Mouse (Mus musculus): ENCODE measurements around the gene Hist2h2be. TPM values are rescaled to one million over a fixed set of nuclear protein-coding genes. Genes with fewer than 3 reads are reported as not detected.
"Not testable (repeated sequence)": the region's sequence is repeated elsewhere in the genome, so short reads cannot be mapped to it uniquely, and the experiment has no call there.

Hist2h2be gene
- total RNA-seq, 2 experiments from 2014 or later = 12.4 to 13.7 TPM

DNA sequence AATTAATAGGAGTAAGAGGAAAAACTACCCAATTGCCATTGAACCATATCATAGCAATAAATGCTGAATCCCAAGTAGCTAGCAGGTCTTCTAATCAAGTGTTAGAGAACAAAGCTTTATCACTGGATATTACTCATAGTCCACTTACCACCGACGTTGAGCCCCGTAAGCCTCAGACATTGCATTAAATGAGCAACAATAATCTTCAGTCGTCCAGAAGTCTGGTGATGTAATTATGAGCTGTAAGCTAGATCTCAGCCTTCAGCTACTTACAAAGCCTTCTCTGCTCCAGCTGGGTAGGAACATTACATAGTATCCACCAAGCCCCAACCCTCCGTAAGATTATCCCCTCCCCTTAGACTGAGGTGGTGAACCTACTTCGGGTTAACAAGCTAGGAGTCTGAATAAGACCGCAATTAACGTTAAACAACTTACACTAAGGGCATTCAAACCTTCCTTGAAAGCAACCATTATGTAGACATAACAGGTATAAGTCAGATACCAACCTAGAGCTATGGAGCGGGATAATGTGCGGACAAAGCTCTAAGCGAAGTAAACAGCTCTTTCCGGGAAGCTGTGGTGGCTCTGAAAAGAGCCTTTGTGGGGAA is 17.1 kb downstream of the Hist2h2be start:
- no peak for DNase-seq (ENCODE audit: low spot score in 2 of 2)

DNA sequence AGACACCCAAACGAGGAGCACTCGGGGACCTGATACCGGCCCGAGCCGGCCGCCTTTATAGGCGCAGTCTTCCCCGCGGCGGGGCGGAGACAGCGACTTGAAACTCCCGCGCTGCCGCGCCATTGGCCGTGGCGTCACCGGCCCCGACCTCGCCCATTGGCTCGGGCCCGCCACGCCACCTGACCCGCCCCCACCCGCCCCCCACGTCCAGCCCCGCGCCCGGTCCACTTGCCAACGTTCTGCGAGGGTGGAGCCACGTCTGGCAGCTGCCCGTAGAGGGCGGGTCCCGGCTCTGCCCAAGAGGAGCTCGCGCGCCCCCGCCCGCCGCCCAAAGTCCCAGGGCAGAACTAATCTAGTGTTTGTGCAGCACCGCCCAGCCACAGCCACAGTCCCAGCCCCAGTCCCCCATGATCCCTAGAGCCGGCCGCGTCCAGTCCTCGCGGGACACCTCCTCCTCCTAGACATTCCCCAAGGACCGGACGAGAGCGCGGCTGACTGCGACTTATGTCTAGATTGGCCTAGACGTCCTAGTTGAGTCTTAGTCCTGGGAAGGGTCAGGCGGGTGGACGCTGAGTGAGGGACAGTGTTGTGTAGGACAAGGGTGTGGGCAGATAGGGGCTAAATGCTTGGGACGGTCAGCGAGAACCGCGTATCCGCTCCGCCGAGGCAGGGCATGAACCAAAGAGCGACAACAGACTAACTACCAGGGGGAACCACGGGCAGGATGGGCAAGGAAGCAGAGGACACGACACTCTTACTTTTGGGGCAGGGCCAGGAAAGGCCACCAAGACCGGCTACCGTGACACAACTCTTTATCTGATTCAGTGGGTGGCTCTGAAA is 18.3 kb downstream of the Hist2h2be start, which contains the start of gene Hist2h3c2:
Gene Hist2h3c2, minus strand, starts transcription at position 174 of the 840 bp plus-strand sequence.
- not testable (repeated sequence) for DNase-seq (ENCODE audit: low spot score in 2 of 2)

DNA sequence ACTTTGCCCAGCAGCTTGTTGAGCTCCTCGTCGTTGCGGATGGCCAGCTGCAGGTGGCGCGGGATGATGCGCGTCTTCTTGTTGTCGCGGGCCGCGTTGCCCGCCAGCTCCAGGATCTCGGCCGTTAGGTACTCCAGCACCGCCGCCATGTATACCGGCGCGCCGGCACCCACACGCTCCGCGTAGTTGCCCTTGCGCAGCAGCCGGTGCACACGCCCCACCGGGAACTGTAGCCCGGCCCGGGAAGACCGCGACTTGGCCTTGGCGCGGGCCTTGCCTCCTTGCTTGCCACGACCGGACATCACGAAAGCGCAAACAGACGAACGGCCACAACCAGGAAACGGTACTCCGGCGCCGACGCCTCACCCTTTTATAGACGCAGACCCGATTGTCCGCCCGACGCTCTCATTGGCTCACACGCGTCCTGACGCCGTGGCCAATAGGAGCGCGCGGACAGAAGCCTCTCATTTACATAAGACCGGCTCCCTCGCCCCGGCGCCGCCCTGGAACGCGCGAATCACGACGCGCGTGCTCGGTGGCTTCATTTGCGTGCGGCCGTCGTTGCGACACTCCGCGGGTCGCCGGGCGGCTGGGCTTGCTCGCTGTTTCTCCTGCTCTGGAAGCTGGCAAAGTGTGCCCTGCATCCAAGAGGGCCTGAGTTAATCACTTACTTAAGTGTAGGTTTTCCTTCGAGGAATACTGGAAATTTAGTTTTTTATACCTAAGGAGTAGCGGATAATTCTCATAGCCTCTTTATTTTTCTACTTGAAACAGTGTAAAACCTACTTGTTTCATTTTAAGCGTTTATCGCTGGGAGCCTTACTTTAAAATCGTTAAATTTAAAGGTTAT is 19.3 kb downstream of the Hist2h2be start, which contains the start of gene Hist2h2aa2:
Gene Hist2h2aa2, minus strand, starts transcription at position 328 of the 850 bp plus-strand sequence.
- DNase-seq (ENCODE audit: low spot score in 2 of 2) = peak; percentile 80 to 90

DNA sequence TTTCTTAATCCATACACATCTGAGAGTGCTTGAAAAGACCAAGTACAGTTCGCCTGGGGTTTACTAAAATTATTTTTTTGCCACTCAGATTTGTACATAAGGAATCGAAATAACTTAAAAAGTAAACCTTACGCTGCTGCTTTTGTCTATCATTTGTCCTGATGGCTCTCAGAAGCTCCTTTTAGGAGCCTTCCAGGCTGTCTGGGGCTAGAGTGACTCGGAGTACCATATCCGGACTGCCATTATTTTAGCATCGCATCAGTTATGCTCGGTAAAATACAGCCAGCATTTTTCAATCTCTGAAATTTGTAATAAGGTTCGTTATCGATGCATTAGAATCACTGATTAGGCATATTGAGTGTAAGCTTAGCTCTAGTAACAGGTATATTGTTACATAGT is 19.9 kb downstream of the Hist2h2be start:
- DNase-seq (ENCODE audit: low spot score in 2 of 2) = no peak

DNA sequence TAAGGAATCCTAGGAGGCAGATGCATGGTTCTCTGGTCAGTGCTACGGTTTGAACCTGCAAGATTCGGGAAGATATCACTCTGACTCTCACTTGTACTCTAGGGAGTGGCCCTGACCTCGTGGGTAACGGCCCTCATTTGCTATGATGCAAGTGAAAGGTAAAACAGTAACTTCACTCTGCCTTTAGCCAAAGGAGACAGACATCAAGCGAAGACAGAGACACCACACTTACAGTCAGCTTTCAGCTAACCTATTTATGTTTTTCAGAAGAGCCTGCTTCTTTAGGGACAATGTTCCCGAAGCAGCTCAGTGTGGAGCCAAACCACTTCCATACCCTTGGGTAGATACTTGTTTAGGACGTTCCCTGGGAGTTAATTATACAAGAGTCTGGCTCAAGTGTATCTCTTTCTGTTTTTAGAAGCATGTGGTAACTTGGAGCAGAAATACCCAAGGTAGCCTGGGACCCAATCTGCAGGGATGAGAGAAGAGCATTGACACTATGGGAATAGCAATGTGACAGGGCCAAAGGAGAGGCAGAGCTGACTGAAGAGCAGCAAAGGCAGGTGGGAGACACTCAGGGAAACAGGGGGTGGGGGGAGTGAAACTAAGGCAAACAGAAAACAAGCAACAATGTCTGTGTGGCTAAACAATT is 23.1 kb downstream of the Hist2h2be start:
- no peak for DNase-seq (ENCODE audit: low spot score in 2 of 2)

DNA sequence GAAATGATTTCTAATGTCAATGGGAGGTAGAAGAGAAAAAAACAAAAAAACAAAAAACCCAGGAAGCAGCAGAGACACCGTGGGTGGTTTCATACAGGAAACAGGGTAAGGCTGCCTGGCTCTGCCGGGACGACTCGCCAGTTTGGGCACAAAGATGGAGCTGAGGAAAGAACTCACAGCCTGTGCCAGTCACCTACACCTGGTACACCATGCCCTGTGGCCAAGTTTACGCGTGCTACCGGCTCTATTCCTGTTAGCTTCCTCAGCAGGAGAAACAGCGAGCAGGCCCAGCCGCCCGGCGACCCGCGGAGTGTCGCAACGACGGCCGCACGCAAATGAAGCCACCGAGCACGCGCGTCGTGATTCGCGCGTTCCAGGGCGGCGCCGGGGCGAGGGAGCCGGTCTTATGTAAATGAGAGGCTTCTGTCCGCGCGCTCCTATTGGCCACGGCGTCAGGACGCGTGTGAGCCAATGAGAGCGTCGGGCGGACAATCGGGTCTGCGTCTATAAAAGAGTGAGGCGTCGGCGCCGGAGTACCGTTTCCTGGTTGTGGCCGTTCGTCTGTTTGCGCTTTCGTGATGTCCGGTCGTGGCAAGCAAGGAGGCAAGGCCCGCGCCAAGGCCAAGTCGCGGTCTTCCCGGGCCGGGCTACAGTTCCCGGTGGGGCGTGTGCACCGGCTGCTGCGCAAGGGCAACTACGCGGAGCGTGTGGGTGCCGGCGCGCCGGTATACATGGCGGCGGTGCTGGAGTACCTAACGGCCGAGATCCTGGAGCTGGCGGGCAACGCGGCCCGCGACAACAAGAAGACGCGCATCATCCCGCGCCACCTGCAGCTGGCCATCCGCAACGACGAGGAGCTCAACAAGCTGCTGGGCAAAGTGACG is 24.3 kb downstream of the Hist2h2be start, which contains the start of gene Hist2h2aa1:
Gene Hist2h2aa1, plus strand, starts transcription at position 495 of the 884 bp plus-strand sequence.
- DNase-seq (ENCODE audit: low spot score in 2 of 2) = peak; percentile 53 to 67

DNA sequence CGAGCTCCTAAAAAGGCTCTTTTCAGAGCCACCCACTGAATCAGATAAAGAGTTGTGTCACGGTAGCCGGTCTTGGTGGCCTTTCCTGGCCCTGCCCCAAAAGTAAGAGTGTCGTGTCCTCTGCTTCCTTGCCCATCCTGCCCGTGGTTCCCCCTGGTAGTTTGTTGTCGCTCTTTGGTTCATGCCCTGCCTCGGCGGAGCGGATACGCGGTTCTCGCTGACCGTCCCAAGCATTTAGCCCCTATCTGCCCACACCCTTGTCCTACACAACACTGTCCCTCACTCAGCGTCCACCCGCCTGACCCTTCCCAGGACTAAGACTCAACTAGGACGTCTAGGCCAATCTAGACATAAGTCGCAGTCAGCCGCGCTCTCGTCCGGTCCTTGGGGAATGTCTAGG is 25.1 kb downstream of the Hist2h2be start:
- not testable (repeated sequence) for DNase-seq (ENCODE audit: low spot score in 2 of 2)

DNA sequence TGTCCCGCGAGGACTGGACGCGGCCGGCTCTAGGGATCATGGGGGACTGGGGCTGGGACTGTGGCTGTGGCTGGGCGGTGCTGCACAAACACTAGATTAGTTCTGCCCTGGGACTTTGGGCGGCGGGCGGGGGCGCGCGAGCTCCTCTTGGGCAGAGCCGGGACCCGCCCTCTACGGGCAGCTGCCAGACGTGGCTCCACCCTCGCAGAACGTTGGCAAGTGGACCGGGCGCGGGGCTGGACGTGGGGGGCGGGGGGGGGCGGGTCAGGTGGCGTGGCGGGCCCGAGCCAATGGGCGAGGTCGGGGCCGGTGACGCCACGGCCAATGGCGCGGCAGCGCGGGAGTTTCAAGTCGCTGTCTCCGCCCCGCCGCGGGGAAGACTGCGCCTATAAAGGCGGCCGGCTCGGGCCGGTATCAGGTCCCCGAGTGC is 25.5 kb downstream of the Hist2h2be start, which contains the start of gene Hist2h3c1:
Gene Hist2h3c1, plus strand, starts transcription at position 259 of the 430 bp plus-strand sequence.
- not testable (repeated sequence) for DNase-seq (ENCODE audit: low spot score in 2 of 2)

DNA sequence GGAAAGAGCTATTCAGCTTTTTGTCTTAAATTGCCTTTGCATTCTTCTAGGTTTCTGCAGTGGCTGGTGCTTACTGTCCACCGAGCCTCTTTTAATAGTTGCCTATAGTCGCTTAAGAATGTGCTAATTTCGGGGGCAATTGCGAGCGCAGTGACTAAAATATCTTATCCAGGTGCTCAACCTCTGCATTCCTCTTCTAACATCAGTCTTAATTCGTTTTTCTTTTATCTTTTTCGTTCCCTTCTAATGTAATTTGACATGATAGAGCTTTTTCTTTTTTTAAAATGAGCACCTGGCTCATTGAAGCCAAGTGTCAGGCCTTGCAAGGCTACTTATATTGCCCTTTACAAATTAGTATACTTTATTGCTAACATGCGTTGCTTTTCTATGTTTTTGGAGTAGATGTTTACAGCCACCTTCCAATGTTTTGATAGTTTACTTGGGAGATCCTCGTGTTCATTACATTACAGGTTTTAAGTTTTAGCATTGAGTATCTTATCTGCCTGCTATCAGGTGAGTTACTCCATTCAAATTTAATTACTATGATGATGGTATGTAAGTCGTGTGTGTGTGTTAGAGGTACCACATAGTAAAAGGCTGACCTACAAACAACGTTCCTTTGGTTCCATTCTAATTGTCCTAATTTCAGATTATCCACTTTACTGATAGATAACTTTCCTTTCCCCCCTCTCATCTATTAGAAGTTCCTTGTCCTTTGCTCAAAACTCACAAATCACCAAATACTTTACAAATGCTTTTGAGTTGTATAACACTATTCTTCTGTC is 26.6 kb downstream of the Hist2h2be start:
- DNase-seq (ENCODE audit: low spot score in 2 of 2) = no peak

DNA sequence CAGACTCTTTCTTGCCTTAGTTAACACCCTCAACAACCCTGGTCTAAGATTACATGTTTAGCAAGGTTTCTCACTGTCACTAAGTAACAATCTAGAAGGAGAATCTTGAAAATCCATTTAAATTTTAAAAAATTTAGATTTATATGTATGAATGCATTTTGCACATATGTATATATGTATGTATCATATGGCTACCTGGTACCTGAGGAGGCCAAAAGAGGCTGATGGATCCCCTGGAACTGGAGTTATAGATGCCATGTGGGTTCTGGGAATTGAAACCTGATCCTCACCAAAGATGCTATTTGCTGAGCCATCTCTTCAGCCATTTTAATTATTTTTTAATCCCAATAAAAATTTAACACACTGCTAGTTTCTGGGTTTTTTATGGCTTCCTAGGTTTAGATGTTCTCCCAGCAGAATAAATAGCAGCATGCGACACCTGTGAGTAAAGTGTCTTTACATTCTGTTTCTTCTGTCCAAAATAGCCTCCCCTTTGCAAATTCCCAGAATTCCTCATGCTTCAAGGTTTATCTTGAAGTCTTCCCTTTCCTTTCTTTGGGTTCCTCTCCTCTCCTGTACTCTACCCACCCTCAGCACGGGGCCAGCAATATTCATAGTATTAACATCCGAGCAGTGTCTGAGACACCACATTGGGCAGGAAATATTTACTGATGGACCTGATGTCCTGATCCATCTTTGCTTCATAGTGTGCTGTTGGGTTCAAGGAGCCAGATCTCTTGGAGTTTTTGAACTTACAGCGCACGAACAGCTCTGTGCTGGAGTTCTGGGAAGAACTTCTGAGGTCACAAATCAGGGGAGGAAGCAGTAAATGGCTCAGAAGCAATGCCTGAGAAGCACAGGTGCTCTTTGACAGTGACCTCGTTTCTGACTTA is 27.5 kb downstream of the Hist2h2be start:
- no peak for DNase-seq (ENCODE audit: low spot score in 2 of 2)

DNA sequence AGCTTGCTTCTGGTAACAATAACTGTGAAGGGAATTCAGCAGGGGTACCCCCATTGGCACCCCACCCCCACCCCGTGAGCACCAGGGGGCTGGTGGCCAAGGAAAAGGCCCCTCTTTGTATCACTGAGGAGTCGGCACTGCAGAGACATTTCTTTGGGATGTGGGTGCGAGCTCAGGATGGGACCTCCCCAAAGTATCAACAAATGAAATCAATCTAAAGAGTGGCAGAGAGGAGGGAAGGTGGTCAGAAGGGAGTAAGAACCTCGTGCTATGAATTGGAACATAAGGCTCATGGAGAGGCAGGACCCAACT is 28.1 kb downstream of the Hist2h2be start:
- no peak for DNase-seq (ENCODE audit: low spot score in 2 of 2)

DNA sequence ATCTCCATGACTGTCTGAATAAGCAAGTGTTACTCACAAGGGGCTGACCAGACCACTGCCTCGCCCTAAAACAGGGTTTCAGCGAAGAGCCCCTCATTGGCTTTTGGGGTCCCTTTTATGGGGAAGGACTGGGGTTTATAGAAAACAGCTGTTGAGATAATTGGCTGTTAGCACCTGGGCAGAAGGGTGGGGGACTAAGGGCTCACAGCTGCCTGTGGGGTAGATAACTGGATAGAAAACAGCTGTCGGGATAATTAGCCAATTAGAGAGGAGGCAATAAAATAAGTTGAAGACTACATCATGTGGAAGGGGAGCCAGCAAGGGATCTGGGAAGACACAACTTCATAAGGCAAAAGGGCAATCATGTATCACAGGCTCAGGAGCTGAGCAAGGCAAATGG is 30.0 kb downstream of the Hist2h2be start:
- DNase-seq (ENCODE audit: low spot score in 2 of 2) = no peak

DNA sequence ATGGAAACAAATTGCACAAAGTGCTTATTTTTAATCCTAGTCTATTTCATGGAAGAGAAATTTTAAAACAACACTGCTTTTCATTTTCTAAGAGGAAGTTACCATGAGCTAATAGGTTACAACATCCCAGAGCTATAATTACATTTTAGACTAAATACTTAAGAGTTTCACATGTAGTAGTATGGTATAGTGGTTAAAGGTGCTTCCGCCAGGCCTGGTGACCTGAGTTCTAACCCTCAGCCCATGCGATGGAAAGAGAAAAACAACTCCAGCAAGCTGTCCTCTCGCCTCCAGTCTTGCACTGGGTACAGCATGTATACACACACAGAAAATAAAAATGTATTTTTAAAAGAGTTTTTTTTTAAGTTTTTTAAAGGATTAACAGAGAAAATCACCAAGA is 30.9 kb downstream of the Hist2h2be start:
- no peak for DNase-seq (ENCODE audit: low spot score in 2 of 2)

DNA sequence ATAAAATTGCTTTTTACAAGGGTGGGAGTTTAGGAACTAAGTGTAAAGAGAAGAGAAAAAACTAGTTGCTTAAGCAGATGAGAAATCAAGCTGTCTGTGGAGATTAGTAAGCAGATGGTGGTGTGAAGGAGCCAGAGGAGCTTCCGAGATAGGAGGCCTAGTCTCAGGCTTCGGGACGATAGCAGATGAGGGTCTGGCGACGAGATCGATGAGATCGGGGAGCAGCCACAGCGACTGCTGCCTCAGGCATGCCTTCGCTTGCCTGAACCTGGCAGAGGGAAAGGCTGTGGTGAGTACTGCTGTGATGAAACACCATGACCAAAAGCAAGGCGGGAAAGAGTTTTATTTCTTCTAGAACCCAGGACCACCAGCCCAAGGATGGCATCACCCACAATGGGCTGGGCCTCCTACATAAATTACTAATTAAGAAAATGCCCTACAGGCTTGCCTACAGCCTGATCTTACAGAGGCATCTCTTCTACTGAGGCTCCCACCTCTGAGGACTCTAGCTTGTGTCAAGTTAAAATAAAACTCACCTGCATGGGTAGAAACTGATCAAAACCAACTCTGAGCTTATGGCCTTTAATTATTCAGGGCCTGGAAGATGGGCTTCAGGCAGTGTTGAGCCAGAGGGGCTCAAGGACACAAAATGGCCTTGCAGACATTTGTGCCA is 33.9 kb downstream of the Hist2h2be start:
- DNase-seq (ENCODE audit: low spot score in 2 of 2) = no peak

DNA sequence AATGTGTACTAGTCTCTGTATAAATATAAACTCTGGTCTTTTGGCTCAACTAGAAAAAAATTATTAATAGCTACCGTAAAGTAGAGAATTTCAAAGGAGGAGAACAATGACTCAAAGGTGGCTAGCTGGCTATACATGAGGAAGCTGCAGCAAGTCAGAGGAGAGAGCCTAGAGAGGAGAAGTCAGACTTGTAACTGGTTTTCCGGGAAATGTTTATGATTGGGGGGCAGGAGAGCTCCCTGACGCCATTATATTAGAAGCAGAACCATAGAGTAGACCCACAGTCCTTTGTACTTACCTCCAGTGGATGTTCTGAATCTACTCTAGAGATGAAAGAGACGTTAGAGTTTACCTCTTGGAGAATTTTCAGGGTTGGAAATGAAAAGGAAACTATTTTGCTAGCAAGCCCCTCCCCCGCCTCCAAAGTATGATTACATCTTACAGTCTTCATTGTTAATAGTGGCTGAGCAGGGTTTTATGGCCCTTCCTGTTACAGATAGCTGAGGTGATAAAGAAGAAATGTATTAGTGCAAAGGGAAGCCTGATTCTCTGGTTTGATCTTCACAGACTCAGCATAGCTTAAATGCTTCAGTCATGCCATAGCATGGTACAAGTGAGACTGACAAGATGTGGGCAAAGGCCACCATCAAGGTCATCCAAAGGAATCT is 35.1 kb downstream of the Hist2h2be start:
- DNase-seq (ENCODE audit: low spot score in 2 of 2) = no peak

DNA sequence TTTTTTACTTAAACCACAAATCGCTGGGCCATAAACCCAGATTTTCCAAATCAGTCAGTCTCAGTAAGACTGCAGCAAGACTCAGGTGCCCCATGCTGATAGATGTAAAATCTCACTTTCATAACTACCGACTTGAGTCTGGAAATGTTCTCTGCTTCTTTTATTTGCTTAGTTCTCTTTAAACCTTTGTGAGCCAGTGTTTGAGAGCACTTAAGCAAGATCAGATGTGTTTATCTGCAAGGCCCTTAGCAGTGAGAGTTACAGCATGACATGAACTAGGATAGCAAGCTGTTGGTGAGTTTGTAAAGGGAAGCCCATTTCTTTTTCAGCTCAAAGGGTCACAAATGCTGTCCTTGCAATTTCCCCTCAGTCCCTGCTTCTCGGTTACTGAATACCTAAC is 36.3 kb downstream of the Hist2h2be start:
- DNase-seq (ENCODE audit: low spot score in 2 of 2) = no peak

DNA sequence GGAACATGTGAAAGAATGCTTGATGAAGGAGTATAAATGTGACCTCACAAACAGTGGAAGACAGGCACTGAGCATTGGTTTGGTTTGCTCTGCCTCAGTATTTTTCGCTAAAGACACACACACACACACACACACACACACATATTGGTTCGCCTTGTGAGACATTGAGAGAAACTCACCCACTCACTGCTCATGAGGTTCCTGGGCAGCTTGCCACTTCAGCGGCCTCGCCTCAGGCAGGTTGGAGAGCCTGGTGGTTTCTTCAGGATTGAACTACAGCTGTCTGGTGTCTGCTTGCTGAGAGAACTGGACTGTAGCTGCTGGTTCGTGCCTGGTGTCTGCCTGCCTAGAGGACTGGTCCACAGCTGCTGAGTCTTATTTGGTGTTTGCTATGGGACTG is 39.3 kb downstream of the Hist2h2be start:
- no peak for DNase-seq (ENCODE audit: low spot score in 2 of 2)

Measured in adrenal gland, postnatal 4 days (tissue).